Comparison of ENCODE assay signal across 9 mouse cellular contexts in the genomic region with DNA sequence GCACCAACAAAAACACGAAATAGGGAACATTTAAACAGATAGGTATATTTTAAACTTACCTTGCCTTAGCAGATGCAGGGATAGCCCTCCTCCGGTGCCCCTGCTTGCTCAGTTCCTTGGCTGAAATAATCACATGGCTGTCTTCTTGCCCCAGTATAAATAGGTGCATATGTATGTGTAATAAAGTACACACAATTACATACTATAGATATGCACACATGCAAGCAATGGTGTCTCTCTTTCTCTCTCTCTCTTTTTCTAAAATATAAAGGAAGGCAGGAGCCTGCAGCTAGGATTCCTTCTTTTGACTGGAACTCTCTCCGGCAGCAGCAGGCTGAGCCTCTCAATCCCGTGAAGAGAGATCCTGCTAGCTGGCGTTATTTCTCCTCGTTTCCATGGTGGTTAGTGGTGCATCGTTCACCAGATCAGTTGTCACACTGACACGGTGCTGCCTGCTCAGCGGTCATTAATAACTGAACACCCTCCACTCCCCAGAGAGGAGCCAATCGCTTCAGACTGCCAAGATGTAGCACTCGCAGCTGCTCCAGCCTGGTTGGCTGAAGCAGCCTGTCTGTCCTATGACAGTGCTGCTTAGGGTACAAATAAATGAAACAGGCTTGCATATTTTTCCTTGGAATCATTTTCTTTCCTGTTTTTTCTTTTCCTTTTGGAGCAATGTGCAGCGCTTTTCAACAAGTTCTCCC. TPM values are rescaled to one million over a fixed set of nuclear protein-coding genes. Genes with fewer than 3 reads are reported as not detected.
A peak's percentile ranks its signal among the peaks of the same experiment; 100 is the strongest.
DNase-seq lines count a peak whose midpoint lies in the region; ATAC-seq and TF ChIP-seq lines count a peak whose summit lies in the region.
"Had no signal": no experiment of that assay in that cellular context is flagged by ENCODE, and none has a peak within 500 bp of the region (broad histone marks: within the 10 kb centered on the region; RNA-seq: fewer than 3 reads in every experiment).

No protein-coding gene starts in this region.

- no peaks in the 10 kb centered on the region for H3K9me3 ChIP-seq in heart, embryonic 14.5 days (ENCODE audit: control insufficient read depth, low read length)
- H3K9me3 ChIP-seq: G1E had no signal

- H3K27me3 ChIP-seq in heart, embryonic 14.5 days (ENCODE audit: control insufficient read depth, insufficient read depth, low read length), result no peaks in the 10 kb centered on the region
- no peaks in the 10 kb centered on the region for H3K27me3 ChIP-seq in liver, adult 2 months (ENCODE audit: control insufficient read depth, insufficient read depth, low read length)

- no peak for TF ChIP-seq POLR2A in liver, adult 2 months (IDR thresholded peaks at IDR 0.05; ENCODE audit: extremely low read depth, insufficient read depth, low read length)

- ATAC-seq in heart, embryonic 14.5 days (ENCODE audit: insufficient number of reproducible peaks, insufficient read depth, low FRiP score, low read depth), result 0 out of 2 replicates have a peak, but pooled peaks have one; percentile 66

- no peaks in the 10 kb centered on the region for H3K36me3 ChIP-seq in heart, embryonic 14.5 days (ENCODE audit: control insufficient read depth, insufficient read depth, low read length)
- no peaks in the 10 kb centered on the region for H3K36me3 ChIP-seq in liver, adult 2 months (ENCODE audit: control insufficient read depth, insufficient read depth, low read length)
- H3K36me3 ChIP-seq: G1E had no signal

- 19% methylated on average over 12 of the region's 12 CpGs for WGBS in heart, embryonic 14.5 days
- 48% methylated on average over 12 of the region's 12 CpGs for WGBS in liver, adult 2 months

- TF ChIP-seq CTCF in liver, adult 2 months (IDR thresholded peaks at IDR 0.05; ENCODE audit: low read depth, low read length), result no peak

- H3K4me2 ChIP-seq in heart, embryonic 14.5 days (ENCODE audit: low read length), result peak overlapping the region; percentile 74

- peak; percentile 51 for DNase-seq in 3T3-L1 (ENCODE audit: low read depth, low spot score)
- peak; percentile 98 for DNase-seq in brain, adult 2 months (ENCODE audit: low read depth, low spot score)
- peak; percentile 22 for DNase-seq in fibroblast of lung, adult 2 months (ENCODE audit: low read depth)
- peak; percentile 58 for DNase-seq in kidney, postnatal 14 days
- peak; percentile 40 for DNase-seq in liver, adult 2 months (ENCODE audit: extremely low read depth, low read depth, low spot score)
- peak; percentile 19 for DNase-seq in naive thymus-derived CD4-positive, alpha-beta T cell, adult 2 months (ENCODE audit: low read depth)
- no peak for DNase-seq in spleen, postnatal 14 days (ENCODE audit: low spot score in 2 of 2)

- H3K9ac ChIP-seq in heart, embryonic 14.5 days (ENCODE audit: low read length), result peak overlapping the region; percentile 60
- H3K9ac ChIP-seq in liver, adult 2 months (ENCODE audit: low read depth, low read length), result no peak overlapping the region

- no peak overlapping the region for H3K27ac ChIP-seq in heart, embryonic 14.5 days (replicated peaks in 1 of 2; ENCODE audit: control insufficient read depth in 1 of 2, insufficient read depth in 1 of 2, low read depth in 2 of 2, low read length in 2 of 2)
- no peak overlapping the region for H3K27ac ChIP-seq in liver, adult 2 months (replicated peaks; ENCODE audit: insufficient read depth, low read depth, low read length)

- no peaks in the 10 kb centered on the region for H3K79me2 ChIP-seq in liver, adult 2 months (ENCODE audit: control insufficient read depth, insufficient read depth, low read length)

- peaks cover 2 to 9% of the 10 kb centered on the region in 2 experiments; a peak in 2 of 4 replicates for H3K4me1 ChIP-seq in heart, embryonic 14.5 days (ENCODE audit: control insufficient read depth in 2 of 2, insufficient read depth in 2 of 2, low read length in 2 of 2)
- peaks cover 2% of the 10 kb centered on the region for H3K4me1 ChIP-seq in liver, adult 2 months (ENCODE audit: control insufficient read depth, insufficient read depth, low read length)

- H3K4me3 ChIP-seq in heart, embryonic 14.5 days (ENCODE audit: control insufficient read depth in 1 of 2, insufficient read depth in 1 of 2, low read depth in 1 of 2, low read length in 2 of 2), result peak overlapping the region; percentile 47 to 52
- no peak overlapping the region for H3K4me3 ChIP-seq in liver, adult 2 months (ENCODE audit: insufficient read depth, low read depth, low read length)

RNA-seq across cellular contexts. Expression of gene Lrrn3, which starts 0.6 kb away (rescaled TPM):
- polyA plus RNA-seq in heart, embryonic 14.5 days (2014; fragmentation: Nextera tagmentation; extraction: Ambion mirVana), result 4.3 and 4.6 TPM in 2 replicates
- 1.0 and 1.3 TPM in 2 replicates for total RNA-seq in liver, adult 2 months (2014; rRNA removed)
- 0.13 and 0.15 TPM in 2 replicates for polyA plus RNA-seq in liver, adult 2 months (2012; rRNA removed)
- polyA plus RNA-seq: G1E had no signal

Comparison
In these comparisons a context has a peak if more than half of its experiments do, and no peak if none do; other contexts are left out.
1. DNase-seq: peak in 3T3-L1 (single experiment), brain, adult 2 months (single experiment), fibroblast of lung, adult 2 months (single experiment), kidney, postnatal 14 days (single experiment), liver, adult 2 months (single experiment) and naive thymus-derived CD4-positive, alpha-beta T cell, adult 2 months (single experiment); none in spleen, postnatal 14 days (0 of 2).